Mouse (Mus musculus) cerebellum, postnatal 36 days (tissue): Measurements from ENCODE around the gene Samd14.
"Not testable (repeated sequence)": the region's sequence is repeated elsewhere in the genome, so short reads cannot be mapped to it uniquely, and the experiment has no call there.

Experiments
- DNase-seq, 2 experiments: peaks; one replicate each; pipeline ENCODE4 v3.0.0; 2021 to 2022; ENCODE audit warnings: mixed read lengths in 2 of 2

Gene Samd14

DNA sequence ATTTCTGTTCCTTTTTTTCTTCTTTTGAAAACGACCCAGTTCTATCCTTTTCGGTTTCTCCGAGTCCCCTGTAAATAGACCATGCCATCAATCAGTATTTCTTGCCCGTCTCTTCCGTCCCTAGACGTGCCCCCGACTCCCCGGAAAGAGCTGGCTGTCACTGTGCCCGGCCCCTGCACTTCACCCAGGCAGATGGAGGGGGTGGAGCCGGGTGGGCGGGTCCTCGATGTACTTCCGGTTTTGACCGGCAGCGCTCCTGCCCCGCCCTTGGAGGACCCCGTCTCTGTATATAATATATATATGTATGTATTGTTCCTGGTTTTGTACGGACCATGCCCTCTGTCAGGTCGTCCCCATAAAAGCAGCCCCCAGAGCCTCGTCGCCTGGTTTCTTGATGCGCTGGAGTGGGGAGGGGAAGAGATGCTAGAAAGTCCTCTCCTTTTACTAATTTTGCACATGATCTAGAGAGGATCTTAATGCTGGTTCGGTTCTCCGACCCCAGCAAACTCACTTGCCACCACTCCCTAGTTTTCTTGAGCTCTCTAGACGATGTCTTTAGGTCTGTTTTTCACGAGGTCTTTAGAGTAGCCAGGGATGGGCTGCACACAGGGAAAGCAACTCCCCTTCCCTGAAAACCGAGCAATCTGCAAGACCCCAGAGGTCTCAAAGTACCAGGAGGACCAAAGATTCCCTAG is 3.0 kb upstream of the Samd14 start:
- peak in 1 of 2 experiments; percentile 77 for DNase-seq

DNA sequence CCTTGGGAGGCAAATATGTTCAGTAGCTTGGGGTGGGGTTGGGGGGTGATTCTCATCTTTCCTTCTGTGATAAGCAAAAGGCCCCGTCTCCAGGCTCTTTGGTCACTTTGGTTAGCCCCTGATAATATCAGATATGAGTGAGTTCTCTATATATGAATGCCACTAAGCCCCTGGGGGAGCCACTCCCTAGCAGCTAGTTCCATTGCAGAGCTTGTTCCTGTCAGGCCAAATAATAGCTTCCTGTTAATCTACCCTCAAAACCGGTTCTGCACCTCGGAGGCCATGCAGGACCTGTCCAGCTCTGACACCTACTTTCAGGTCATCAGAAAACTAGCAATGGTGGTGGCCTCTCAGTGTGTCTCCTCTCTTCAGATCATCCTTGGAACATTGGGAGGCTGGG is 2.3 kb upstream of the Samd14 start:
- no peak for DNase-seq

DNA sequence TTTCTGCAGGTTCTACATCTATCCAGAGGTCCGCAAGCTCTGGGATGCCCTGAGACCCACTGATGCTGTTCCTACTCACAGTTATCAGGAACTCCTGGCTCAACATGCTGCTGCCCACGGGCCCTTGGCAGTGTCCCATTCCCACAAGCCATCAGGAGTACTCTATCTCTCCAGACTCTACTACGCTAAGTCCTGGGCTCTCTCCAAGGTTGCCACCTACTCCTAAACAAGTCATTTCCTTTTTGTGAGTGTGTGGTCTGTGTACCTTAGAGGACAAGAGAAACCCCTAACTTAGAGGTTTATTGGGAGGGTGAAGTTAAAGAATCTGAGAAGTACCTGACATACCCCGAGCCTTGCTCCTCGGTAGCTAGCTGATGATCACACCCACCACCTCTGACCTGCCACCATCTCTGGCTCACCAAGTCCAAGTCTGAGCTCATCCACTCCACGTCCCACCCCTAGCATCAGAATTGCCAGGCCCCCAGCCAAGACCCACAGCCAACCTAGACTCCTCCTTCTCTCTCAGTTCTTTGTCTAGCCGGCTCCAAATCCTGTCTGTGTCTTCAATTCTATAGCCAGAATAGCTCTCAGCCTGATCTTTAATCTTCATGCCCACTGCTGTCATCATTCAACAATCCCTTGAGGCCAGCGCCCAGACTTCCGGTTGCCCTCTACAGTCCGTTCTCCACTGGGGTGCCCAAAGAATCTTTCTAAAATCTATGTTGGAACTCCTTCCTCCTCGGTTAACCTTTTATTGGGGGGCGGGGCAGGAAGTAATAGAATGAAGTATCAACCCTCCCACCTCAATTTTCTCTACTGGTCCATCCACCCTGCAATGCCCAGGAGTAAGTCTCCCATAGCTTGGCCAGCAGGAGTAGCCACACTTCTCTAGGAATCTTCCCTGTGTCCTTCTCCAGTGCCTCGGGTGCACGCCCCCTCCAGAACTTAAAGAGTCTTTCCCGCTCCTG is 734 bp upstream of the Samd14 start:
- no peak for DNase-seq

DNA sequence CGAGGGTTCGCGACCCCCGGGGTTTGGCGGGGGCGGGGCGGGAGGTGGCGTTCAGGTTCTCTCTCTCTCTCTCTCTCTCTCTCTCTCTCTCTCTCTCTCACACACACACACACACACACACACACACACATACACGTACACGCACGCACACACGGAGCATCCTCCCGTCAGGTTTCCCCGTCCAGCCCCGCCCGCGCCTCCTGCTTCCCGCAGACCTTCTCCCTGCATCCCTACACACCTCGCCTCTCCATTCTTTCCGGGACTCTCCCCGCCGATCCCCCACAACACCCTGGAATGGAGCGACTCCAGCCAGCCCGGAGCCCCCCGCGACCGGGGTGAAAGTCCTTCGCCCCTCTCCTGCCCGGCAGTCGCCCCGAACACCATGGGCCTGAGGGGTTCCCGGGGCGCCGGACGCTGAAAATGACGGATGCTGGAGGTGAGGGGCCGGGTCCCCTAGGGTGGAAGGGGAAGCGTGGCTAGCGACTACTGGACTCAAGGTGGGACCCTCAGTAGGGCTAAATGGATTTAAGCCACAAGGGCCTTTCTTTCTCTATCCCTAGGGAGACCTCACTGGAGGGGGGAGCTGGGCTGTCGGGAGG is 561 bp downstream of the Samd14 start:
- peak; percentile 78 to 83 for DNase-seq

DNA sequence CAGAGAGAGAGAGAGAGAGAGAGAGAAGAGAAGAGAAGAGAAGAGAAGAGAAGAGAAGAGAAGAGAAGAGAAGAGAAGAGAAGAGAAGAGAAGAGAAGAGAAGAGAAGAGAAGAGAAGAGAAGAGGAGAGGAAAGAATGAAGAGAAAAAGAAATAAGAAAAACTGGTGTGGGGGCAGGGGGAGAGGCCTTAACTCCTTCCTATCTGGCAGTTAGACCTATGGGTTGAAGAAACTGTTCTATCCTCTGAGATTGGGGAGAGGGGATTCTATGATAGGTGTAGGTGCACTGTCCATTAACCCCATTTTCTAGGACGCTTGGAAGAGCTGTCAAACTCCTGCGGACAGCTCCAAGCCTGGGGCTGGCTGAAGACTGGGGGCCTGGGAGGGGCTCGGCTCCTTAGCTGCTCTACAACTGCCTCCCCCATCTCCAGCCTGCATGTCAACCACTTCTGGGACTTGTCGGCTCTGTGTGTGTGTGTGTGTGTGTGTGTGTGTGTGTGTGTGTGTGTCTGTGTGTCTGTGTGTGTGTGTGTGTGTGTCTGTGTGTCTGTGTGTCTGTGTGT is 1.2 kb downstream of the Samd14 start:
- DNase-seq: not testable (repeated sequence)

DNA sequence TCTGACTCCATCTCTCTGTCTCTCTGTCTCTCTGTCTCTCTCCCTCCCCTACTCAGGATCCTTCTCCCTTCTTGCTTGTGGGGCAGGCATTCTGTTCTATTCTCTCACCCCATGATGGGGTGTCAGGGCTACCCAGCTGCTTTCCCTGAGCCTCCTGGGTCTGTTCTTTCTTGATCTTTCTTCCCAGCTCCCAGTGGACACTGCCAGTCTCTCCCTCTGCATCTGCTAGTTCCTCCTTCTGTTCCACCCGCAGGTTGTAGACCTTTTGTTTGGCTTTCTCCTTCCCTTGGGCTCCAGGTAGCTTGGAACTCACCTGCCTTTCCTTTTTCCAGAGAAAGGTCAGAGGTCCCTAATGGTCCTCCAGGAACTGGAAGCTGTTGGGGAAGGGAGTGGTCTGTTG is 1.7 kb downstream of the Samd14 start:
- no peak for DNase-seq

DNA sequence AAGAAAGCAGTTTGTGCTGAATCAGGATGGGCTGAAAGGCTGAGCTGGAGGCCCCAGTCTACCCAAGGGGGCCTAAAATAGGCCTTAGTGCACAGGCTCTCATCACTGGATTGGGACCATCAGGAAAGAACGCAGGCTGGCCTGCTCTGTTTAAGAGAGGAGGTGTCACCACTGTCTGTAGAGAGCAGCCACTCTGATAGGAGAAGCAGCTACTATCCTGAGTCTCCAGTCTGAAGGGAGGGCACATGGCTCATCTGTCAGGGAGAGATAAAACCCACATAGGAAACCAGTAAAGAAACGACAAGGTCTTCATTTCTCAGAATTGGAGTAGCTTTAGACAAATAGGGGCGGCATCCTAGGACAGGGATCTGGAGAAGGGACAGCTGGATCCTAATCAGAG is 2.4 kb downstream of the Samd14 start:
- DNase-seq: no peak

DNA sequence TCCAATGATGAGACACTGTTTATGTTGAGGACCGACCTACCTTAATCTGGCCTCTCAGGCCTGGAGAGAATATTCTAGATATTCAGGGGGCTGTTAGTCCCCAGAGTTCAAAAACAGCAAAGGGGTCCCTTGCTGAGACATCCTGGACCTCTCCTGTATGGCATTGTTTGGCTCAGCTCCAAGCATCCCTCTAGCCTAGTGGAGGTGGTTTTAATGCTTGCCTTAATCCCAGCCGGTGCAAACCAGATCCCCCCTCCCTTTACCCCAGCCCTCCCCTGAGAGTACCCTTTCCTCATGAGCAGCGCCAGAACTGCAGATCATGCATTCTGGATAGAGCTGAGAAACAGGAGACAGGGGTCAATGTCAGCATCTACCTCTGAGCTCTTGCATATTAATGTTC is 2.8 kb downstream of the Samd14 start:
- no peak for DNase-seq

DNA sequence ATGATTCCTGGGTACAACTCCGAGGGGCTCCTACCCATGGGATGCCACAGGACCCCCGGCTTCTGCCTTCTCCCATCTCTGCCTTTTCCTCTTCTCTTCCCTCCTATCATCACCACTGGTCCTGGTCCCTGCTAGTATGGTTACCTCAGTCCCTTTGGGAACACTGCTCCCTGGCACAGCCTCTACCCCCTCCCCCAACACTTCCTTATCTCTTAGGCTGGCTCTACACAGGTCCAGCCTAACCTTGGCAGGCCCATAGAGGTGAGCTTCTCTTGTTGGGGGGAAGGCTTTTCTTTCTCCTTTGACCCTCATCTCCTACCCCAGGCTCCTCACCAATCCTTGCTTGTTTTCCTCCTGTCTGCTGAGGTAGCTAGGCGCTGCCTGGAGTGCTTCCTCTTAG is 5.8 kb downstream of the Samd14 start:
- no peak for DNase-seq

DNA sequence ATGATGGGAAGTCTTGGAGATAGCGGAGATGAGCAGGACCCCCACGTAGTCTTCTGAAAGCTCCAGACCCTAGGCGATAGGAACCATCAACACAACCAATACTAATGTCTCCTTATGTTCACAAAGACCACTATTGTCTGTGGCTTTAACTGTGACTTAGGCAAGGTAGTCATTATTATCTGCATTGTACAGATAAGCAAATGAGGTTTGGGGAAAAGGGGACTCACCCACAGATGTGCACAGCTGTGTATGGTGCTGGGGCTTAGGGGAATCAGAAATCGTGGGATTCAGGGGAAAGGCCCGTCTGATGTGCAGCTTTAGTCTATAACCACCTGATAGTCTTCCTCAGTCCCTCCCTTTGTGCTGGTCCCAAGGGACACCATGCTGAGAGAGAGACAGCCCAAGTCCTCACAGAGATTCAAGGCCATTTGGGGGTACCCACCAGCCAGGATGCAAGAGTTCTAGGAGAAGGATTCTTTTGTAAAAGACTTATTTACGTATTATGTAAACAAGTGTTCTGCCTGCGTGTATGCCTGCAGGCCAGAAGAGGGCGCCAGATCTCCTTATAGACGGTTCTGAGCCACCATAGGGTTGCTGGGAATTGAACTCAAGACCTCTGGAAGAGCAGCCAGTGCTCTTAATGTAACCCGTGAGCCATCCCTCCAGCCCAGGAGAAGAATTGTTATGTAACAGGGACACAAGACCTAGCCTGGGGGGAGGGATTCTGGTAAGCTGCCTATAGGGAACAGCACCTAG is 12.7 kb downstream of the Samd14 start:
- no peak for DNase-seq

DNA sequence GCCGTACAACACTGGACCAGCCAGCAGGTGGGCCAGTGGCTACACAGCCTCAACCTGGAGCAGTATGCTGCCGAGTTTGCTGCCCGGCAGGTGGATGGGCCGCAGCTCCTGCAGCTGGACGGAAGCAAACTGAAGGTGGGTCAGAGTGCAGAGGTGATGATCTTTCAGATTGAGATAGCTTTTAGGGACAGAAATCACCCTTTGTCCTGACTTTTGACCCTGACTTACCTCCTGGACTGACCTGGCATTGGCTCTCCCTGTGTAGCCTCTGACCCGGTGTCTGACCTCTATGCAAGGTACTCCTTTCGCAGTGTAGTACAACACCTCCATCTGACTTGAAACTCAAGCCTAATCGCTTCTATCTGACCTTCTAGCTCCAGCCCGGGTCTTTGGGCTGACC is 13.8 kb downstream of the Samd14 start:
- no peak for DNase-seq

DNA sequence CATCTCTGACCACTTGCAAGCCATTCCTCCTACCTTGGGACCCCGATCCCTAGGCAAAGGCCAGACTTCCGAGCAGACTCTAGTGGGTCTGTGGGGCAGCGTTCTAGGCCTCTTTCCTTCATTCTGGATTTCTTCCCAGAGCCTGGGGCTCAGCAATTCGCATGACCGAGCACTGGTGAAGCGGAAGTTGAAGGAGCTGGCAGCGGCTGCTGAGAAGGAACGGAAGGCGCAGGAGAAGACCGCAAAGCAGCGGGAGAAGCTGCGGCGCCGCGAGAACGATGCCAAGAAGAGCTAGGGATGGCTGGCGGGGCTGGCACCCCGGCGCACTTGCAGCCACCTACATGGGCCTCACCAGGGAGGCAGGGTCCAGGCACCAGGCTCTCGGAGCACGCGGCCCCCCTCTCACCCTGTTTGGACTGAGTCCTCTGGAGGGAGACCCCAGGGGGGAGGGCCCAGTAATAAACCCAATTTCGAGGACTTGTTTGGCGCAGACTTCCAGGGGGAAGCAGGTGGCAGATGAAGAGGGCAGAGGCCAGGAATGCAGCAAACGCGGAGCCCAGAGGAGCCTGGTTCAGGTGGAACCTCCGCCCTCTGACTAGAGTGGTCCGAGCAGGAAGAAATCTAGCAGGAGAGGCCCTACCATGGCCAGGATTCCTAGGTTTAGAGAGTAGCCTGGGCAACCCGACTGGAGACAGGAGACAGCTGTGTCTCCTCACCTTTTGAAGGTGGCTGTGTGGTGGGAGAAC is 14.9 kb downstream of the Samd14 start:
- DNase-seq: peak; percentile 92 to 93

DNA sequence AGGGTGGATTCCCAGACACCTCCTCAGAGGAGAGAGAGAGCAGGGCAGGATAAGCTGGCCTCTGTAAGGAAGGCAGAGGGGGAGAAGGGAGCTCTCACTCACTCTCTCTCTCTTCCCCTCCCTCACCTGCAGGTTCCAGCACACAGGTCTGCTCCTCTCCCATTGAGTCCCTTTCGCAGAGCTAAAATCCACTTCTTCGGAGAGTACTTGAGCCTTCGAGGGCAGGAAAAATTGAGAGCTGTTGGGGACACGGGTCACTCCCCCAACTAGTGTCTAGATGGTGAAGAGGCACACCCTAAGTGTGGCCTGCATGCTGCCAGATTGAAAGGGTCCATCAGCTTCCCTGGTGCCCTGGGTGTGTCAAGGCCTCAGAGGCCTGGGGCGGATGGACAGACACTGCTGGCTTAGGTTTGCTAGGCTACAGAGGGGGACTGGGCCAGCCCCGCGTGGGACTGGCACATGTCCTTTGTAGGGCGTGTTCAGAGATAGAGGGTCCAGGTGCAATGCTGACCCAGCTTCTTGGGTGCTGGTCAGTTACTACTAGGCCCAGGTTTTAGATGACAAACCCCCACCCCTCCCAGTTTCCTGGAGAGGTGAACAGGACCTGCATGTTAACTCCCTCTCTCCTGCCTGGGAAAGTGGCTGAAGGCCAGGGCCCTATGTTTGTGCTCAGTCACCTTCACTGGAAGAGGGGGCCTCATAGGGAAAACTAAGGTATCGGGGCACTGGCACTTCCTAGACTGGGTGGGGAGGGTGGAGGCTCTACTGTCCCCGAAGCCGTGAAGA is 15.7 kb downstream of the Samd14 start:
- DNase-seq: no peak

DNA sequence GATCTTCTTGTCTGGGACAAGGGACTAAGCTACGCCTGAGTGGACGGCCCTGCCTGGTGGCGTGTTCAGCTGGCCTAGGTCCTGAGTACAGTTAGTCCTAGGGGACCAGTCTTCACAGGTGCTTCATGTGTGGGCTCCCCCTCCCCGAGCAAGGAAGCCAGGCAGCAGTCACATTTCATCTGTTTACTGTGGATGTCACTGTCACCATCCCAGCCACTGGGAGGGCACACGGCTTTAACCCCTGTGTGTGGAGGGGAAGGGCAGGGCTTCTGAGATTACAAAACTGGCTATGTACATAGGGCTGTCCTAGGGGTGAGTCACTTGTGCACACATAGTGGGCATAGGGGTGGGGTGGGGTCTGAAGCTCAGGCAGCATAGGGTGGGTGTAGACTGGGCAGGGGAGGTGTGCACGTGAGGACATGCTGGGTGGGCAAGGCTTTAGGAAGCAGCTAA is 16.4 kb downstream of the Samd14 start:
- DNase-seq: no peak

DNA sequence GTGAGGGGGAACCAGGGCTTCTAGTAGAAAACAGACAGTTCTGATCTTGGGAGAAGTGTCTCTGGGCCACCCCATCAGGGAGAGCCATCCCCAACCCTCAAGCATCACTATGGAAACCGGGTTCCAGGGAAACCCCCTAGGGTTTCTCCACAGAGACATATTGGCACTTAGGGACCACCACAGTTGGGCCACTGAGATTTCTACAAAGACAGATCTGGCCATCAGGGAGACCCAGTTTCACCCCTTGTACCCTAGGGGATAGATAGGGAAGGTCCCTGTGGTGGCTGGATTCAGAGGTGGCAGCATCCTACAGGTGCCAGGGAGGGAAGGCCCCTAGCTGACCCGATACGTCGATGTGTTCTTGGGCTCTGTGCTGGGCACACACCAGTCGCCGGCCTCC is 17.2 kb downstream of the Samd14 start:
- DNase-seq: no peak

DNA sequence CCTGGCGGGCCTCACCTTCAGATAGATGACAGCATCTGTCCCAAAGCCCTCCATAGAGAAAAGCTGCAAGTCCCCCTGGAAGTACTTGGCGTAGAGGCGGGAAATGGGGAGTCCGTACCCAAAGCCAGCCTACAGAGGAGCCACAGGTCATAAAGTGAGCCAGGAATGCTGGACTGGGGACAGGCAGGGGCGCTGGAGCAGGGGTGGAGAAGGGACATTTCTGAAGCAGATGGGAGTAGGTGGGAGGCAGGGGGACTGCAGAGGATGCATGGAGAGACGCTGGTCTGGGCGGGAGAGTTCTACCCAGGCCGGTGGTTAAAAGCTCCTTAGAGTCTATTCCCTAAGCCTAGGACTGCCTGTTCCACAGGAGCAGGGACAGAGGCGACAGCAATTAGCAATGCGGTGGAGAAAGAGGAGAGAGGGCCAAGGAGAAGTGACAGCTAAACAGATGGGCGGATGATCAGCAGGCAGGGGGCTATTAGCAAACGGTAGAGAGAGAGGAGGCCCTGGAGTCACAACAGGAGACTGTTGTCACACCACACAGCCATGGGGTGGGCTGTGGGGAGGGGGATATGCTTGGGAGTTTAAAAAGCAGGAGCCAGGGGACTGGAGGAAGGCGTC is 18.3 kb downstream of the Samd14 start:
- no peak for DNase-seq

DNA sequence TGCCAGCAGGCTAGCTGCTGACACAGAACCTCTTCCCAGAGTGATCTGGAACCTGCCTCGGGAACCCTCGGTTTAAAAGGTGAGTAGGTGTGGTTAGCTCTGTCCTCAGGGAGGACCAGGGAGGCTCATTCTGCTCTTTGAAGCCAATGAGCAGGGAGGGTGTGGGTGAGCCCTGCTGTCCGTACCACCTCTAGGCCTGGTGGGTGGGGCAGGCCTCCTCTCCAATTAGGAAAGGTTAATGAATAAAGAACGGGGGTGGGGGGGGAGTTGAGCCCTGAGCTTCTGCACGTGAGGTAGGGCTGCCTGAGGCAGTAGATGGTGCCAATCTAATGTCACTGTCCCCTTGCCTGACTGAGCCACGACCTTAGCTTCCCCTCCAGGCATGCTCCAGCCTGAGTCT is 23.3 kb downstream of the Samd14 start:
- no peak for DNase-seq

DNA sequence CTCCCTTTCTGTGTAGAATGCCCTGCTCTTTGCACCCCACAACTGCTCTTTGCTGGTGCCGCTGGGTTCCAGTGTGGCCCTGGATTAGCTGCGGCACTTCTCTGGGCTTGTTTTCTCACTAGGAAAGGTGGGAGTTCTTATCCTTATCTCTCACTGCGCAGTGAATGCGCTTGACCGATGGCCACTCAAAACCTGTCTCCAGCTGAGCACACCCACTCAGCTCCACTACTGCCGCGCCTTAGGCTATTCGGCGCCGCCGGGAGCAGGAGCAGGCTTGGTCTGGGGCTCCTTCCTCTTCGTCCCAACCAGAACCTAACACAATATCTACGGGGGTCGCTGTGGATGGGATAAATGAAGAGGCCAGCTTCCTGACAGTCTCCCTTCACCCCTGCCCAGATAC is 23.9 kb downstream of the Samd14 start:
- peak in 1 of 2 experiments; percentile 7 for DNase-seq

DNA sequence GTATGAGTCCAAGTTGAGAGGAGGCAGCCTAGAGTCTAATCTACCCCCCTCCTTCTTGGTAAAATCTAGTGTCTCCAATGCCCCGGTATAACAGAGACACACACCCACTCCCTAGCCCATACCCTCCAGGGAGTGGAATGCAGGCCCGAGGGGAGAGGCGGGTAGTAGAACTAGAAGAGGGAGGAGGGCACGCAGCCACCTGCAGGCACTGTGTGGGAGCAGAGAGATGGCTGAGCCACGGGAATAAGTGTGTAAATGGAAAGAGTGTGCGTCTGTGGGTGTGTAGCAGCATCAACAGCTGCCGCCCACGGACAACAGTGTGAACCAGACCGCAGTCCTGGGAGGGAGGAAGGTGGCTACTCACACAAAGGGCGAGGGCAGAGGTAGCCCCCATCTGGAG is 25.2 kb downstream of the Samd14 start:
- DNase-seq: no peak

DNA sequence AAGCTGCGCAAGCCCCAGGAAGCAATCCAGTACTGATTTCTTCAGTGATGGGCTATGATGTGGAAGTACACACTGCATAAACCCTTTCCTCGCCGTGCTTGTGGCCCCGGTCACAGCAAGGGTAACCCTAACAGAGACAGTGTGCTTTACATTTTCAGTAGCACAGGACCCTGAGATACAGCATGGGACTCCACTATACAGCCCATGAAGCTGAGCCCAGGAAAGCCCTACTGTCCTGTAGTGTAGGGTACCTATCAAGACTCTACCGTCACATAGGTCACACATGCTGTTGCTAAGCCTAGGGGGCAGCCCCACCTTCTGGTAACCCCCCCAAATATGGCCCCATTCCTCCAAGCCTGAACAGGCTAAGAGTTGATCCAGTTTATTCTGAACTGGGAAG is 26.8 kb downstream of the Samd14 start:
- no peak for DNase-seq
